Mouse (Mus musculus) ovary, adult 18-20 months (tissue): ENCODE results near the gene Lysmd3.

Source experiments
- DNase-seq: peaks from one replicate; pipeline ENCODE4 v3.0.0; 2022; ENCODE audit warnings: low spot score, mixed read lengths

The Lysmd3 gene

DNA sequence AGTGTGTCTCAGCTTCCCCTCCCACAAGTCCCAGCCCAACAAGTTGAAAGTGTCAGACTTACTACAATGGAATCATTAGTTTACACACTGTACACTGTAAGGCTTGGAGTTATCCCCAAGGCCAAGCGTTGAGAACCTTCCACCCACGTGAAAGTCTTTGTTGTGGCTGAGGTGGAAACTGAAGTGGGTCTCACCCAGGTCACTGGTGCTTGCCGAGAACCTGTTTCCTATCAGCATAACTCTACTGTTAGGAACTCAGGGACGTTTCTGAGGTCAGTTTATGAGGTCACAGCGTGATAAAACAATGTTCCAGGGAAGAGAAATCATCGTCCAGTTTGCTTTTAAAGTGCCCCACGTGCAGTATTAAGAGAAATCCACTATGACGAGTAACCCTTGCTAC, 17.9 kb downstream of the Lysmd3 start:
- no peak for DNase-seq

- DNase-seq: no peak
Measured at GRCm38 (mm10) chr13:81683107-81683506, 25.6 kb downstream of the Lysmd3 start.

DNA sequence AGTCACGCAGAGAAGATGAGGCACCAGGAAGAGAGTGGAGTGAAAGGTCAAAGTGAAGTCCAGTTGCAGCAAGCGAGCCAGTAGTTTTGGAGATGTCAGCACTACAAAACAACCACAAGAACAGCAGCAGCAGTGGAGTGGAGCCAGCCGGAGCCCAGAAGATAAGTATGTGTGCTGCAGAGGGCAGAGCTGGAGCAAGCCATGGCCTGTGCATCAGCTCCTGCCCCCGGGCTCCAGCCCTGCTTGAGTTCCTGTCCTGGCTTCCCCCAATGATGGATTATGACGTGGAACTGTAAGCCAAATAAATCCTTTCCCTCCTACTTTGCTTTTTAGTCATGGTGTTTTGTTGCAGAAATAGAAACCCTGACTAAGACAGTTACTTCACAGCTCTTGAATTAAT, 26.8 kb downstream of the Lysmd3 start:
- DNase-seq: no peak

- DNase-seq: no peak
Measured at GRCm38 (mm10) chr13:81684884-81685283, 27.4 kb downstream of the Lysmd3 start.

- DNase-seq: no peak
Measured at GRCm38 (mm10) chr13:81689587-81689986, 32.1 kb downstream of the Lysmd3 start.

GRCm38 (mm10) chr13:81690477-81690876, 33.0 kb downstream of the Lysmd3 start:
- DNase-seq: peak; percentile 76

GRCm38 (mm10) chr13:81691606-81692005, 34.1 kb downstream of the Lysmd3 start:
- peak; percentile 14 for DNase-seq

DNA sequence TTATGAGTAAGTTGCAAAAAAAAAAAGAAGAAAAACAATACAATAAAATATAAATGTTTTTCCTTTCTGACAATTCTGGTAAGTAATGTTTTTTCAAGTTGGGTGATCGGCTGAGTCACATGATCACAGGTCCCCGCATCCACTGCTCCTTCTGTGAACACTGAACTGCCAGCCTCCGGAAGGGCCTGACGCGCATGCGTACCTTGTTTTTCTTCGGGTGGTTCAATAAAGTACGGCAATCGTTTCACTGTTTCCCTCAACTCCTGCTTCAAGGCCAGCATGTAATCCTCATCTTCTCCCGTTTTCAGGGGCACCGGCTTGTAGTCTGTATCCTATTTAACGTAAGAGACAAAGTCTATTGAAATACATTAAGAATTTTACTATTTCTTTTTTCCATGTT, 37.0 kb downstream of the Lysmd3 start:
- DNase-seq: no peak

GRCm38 (mm10) chr13:81703148-81703547, 45.7 kb downstream of the Lysmd3 start:
- no peak for DNase-seq

DNA sequence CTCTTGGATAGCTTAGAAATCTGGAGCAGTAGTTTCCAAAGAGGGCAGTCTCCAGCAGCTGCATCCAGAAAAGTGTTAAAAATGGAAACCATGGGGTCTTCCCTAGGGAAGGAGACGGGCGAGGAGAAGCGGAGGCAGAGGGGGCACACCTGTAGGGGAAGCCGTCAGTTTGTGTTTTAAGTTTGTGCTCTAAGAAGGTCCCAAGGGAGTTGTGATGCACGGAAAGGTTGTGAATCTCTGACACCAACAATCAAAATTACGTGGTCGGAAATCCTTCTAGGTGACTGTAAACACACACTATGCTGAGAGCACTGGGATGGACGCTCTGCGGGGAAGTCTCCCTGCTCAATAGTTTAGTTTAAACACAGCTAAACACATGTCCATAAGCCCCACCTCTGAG, 46.2 kb downstream of the Lysmd3 start:
- DNase-seq: no peak

DNA sequence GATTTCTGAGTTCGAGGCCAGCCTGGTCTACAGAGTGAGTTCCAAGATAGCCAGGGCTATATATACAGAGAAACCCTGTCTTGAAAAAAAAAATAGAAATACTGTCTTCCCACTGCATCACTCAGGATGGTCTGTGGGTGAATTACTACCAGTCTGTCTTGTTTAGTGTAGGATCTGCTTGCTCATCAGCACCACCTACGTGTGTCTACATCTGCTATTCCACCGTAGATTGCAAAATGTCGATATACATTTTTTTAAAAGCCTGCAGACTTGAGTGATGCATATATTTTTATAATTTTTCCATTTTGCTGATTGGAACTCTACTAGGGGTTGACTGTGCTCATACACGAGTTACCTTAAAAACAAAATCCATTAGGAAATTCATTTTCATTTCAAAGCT, 48.8 kb downstream of the Lysmd3 start:
- no peak for DNase-seq

- DNase-seq: no peak
Measured at GRCm38 (mm10) chr13:81709805-81710204, 52.3 kb downstream of the Lysmd3 start.

- no peak for DNase-seq
Measured at GRCm38 (mm10) chr13:81710266-81710665, 52.8 kb downstream of the Lysmd3 start.

DNA sequence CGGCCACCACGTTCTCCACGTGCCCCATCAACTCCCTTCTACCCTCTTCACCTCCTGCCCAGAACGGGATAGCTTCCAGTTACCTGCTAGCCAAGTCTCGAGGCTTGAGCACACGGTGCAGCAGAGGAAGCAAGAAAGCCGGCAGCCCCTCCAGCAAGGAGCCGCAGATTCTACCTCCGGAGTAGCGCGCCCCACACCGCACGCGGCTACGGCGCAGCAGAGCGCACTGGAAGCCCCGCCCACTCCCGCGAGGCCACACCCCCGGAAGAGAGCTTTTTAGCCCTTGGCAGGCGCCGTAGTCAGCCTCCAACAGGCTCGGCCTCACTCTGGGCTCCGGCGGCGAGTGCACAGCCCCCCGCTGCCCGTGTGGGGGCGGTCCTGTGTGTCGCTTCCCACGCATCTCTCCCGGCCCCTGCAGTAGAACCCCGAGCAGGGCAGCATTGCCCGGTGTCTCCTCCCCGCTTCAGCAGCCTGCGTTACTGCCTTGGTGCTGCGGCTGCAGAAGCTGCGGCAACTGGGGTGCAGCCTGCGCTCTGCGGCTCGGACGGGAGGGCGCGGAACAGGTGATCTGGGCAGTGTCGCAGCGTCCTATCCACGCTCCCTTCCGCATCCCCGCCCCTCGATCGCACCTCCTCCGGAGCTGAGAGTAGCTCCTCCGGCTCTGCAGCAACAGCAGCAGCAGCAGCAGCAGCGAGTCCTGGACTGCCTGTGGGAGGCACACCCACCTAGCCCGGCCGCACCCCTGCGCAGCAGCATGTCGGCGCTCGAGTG, 53.5 kb downstream of the Lysmd3 start, which contains the start of the genes Polr3g and Mblac2:
Polr3g (minus strand) TSS at position 239 of the 771 bp plus-strand sequence.
Mblac2 (plus strand) TSS at position 567 of the 771 bp plus-strand sequence.
- peak; percentile 90 for DNase-seq

DNA sequence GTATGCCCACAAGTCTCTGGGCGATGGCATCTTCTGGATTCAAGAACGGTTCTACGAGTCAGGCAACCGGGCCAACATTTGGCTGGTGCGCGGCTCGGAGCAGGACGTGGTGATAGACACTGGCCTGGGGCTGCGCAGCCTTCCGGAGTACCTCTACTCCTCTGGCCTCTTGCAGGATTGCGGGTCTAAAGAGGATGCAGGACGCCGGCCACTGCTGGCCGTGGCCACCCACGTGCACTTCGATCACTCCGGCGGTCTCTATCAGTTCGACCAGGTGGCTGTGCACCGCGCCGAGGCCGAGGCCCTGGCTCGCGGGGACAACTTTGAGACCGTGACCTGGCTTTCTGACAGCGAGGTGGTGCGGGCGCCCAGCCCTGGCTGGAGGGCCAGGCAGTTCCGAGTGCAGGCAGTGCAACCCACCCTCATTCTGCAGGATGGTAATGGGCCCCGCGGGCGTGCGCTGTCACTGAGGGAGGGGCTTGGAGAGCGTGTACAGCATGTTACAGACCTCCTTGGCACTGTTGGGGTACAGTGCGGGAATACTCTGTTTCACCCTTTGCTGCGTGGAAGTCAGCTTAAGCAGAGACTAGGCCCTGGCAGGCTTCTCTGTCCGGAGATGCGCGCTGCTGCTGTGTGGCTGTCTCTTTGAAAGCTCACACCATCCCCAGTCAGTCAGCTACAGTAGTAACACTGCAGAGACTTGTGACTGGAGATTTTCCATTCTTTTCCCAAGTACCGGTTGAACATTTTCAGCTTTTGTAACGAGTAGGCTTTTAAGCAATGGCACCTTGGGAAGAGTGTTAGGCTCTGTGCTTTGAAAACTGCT, 54.3 kb downstream of the Lysmd3 start:
- DNase-seq: no peak

DNA sequence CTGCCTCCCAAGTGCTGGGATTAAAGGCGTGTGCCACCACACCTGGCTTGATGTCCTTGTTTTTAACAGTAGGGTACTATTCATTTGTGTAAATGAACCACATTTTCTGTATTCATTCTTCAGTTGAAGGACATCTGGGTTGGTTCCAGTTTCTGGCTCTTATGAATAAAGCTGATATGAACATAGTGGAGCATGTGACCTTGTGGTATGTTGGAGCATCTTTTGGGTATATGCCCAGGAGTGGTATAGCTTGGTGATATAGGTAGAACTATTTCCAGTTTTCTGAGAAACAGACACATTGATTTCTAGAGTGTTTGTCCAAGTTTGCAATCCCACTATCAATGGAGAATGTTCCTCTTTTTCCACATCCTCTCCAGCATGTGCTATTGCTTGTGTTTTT, 56.4 kb downstream of the Lysmd3 start:
- DNase-seq: no peak
